ENCODE assay signal across 7 mouse cellular contexts in genomic region chr9:83447771-83448170, GRCm38 (mm10). TPM values are rescaled to one million over a fixed set of nuclear protein-coding genes. Genes with fewer than 3 reads are reported as not detected.
DNase-seq lines count a peak whose midpoint lies in the region; ATAC-seq lines count a peak whose summit lies in the region.

No protein-coding gene starts in this region.

- H3K27me3 ChIP-seq in forebrain, embryonic 10.5 days (ENCODE audit: poor library complexity, severe bottlenecking), result no peaks in the 10 kb centered on the region; the same call in none of the 2 replicates
- H3K27me3 ChIP-seq in heart, embryonic 14.5 days (ENCODE audit: control insufficient read depth, insufficient read depth, low read length), result no peaks in the 10 kb centered on the region
- no peaks in the 10 kb centered on the region for H3K27me3 ChIP-seq in kidney, embryonic 16.5 days (ENCODE audit: insufficient read depth, low read length)
- H3K27me3 ChIP-seq in liver, embryonic 12.5 days (replicated peaks), result peaks cover 32% of the 10 kb centered on the region

- H3K4me3 ChIP-seq in forebrain, embryonic 10.5 days, result peak overlapping the region; percentile 51
- peak overlapping the region; percentile 37 to 48 for H3K4me3 ChIP-seq in heart, embryonic 14.5 days (ENCODE audit: control insufficient read depth in 1 of 2, insufficient read depth in 1 of 2, low read depth in 1 of 2, low read length in 2 of 2)
- peak overlapping the region; percentile 52 for H3K4me3 ChIP-seq in kidney, embryonic 16.5 days (ENCODE audit: low read length)
- peak overlapping the region; percentile 41 for H3K4me3 ChIP-seq in liver, embryonic 12.5 days

- peak overlapping the region; percentile 65 for H3K9ac ChIP-seq in heart, embryonic 14.5 days (ENCODE audit: low read length)
- H3K9ac ChIP-seq in kidney, embryonic 16.5 days (replicated peaks; ENCODE audit: low read length), result peak overlapping the region; percentile 74
- no peak overlapping the region for H3K9ac ChIP-seq in liver, embryonic 12.5 days

- no peaks in the 10 kb centered on the region for H3K9me3 ChIP-seq in forebrain, embryonic 10.5 days
- H3K9me3 ChIP-seq in heart, embryonic 14.5 days (ENCODE audit: control insufficient read depth, low read length), result no peaks in the 10 kb centered on the region
- H3K9me3 ChIP-seq in kidney, embryonic 16.5 days (ENCODE audit: low read length), result no peaks in the 10 kb centered on the region
- H3K9me3 ChIP-seq in liver, embryonic 12.5 days (replicated peaks), result no peaks in the 10 kb centered on the region

- no peaks in the 10 kb centered on the region for H3K36me3 ChIP-seq in forebrain, embryonic 10.5 days (replicated peaks)
- H3K36me3 ChIP-seq in heart, embryonic 14.5 days (ENCODE audit: control insufficient read depth, insufficient read depth, low read length), result no peaks in the 10 kb centered on the region
- H3K36me3 ChIP-seq in kidney, embryonic 16.5 days (ENCODE audit: insufficient read depth, low read length), result no peaks in the 10 kb centered on the region
- H3K36me3 ChIP-seq in liver, embryonic 12.5 days, result no peaks in the 10 kb centered on the region

- peak overlapping the region; percentile 65 for H3K4me2 ChIP-seq in heart, embryonic 14.5 days (ENCODE audit: low read length)
- peak overlapping the region; percentile 74 for H3K4me2 ChIP-seq in kidney, embryonic 16.5 days (replicated peaks; ENCODE audit: low read depth, low read length)
- H3K4me2 ChIP-seq in liver, embryonic 12.5 days, result peak overlapping the region; percentile 59

- peak overlapping the region; percentile 86 for H3K27ac ChIP-seq in forebrain, embryonic 10.5 days
- H3K27ac ChIP-seq in heart, embryonic 14.5 days (replicated peaks in 1 of 2; ENCODE audit: control insufficient read depth in 1 of 2, insufficient read depth in 1 of 2, low read depth in 2 of 2, low read length in 2 of 2), result peak overlapping the region; percentile 85
- peak overlapping the region; percentile 53; the same call in 1 of the 2 replicates for H3K27ac ChIP-seq in kidney, embryonic 16.5 days (ENCODE audit: low read length)
- H3K27ac ChIP-seq in liver, embryonic 12.5 days, result no peak overlapping the region

- H3K4me1 ChIP-seq in forebrain, embryonic 10.5 days, result peaks cover 13% of the 10 kb centered on the region
- peaks cover 4% of the 10 kb centered on the region in 2 experiments; a peak in 3 of 4 replicates for H3K4me1 ChIP-seq in heart, embryonic 14.5 days (ENCODE audit: control insufficient read depth in 2 of 2, insufficient read depth in 2 of 2, low read length in 2 of 2)
- H3K4me1 ChIP-seq in kidney, embryonic 16.5 days (ENCODE audit: insufficient read depth, low read length), result 0 out of 2 replicates have a peak, but pooled peaks cover 13% of the 10 kb centered on the region
- H3K4me1 ChIP-seq in liver, embryonic 12.5 days, result no peaks in the 10 kb centered on the region

- peak; percentile 12 for DNase-seq in brain, embryonic 18.5 days (ENCODE audit: low read depth, low spot score)
- peak; percentile 56 for DNase-seq in forebrain, embryonic 10.5 days (ENCODE audit: extremely low spot score, low spot score)
- peak; percentile 65 to 66 for DNase-seq in spleen, postnatal 36 days (ENCODE audit: low spot score in 2 of 2)

- WGBS in forebrain, embryonic 10.5 days, result 3% methylated on average over 22 of the region's 22 CpGs
- 0% methylated on average over 22 of the region's 22 CpGs for WGBS in heart, embryonic 14.5 days
- 1% methylated on average over 22 of the region's 22 CpGs for WGBS in kidney, embryonic 16.5 days
- WGBS in liver, embryonic 12.5 days (ENCODE audit: insufficient replicate concordance), result 1% methylated on average over 22 of the region's 22 CpGs

- ATAC-seq in heart, embryonic 14.5 days (ENCODE audit: insufficient number of reproducible peaks, insufficient read depth, low FRiP score, low read depth), result peak; percentile 73
- peak; percentile 92 for ATAC-seq in kidney, embryonic 16.5 days (ENCODE audit: low FRiP score, low TSS enrichment)
- no peak for ATAC-seq in liver, embryonic 12.5 days
- ATAC-seq in monocyte, adult 5-6 weeks (replicated peaks; ENCODE audit: insufficient number of reproducible peaks, low FRiP score, low TSS enrichment, poor library complexity, severe bottlenecking), result peak; percentile 84

RNA-seq across cellular contexts. Expression of gene Lca5, which starts 6.8 kb away (rescaled TPM):
- 18.1 and 20.0 TPM in 2 replicates for polyA plus RNA-seq in forebrain, embryonic 10.5 days (2016; fragmentation: Nextera tagmentation; extraction: Ambion mirVana)
- polyA plus RNA-seq in heart, embryonic 14.5 days (2014; fragmentation: Nextera tagmentation; extraction: Ambion mirVana), result 12.8 and 14.6 TPM in 2 replicates
- polyA plus RNA-seq in kidney, embryonic 16.5 days (2015; fragmentation: Nextera tagmentation; extraction: Ambion mirVana), result 13.7 and 16.5 TPM in 2 replicates
- polyA plus RNA-seq in liver, embryonic 12.5 days (2016; fragmentation: Nextera tagmentation; extraction: Ambion mirVana), result 2.5 and 3.2 TPM in 2 replicates
- 0.67 to 6.3 TPM (median 4.6 TPM) in 3 replicates for total RNA-seq in monocyte, adult 5-6 weeks (2017)

Comparison
In these comparisons a context has a peak if more than half of its experiments do, and no peak if none do; other contexts are left out.
1. DNase-seq: peak in every context shown above with its lines; median percentile 66 in spleen, postnatal 36 days; 56 in forebrain, embryonic 10.5 days; 12 in brain, embryonic 18.5 days.